Mouse (Mus musculus) megakaryocyte, embryonic 14.5 days (primary cell): ENCODE measurements at regions not wholly inside any gene's neighbourhood (a gene's known extent, or its start where the extent isn't known, plus 50 kb on each side); places are given as distances from the start of the nearest gene placed in this dataset.

Source experiments
- FLI1 ChIP-seq: IDR thresholded peaks from 2 replicates; pipeline ENCODE4 v1.6.1; 2012; ENCODE audit warnings: low read length, inconsistent platforms, mixed read lengths
- GATA1 ChIP-seq: IDR thresholded peaks from 3 replicates; pipeline ENCODE4 v1.6.1; 2012; ENCODE audit warnings: mixed read lengths, low read length, inconsistent platforms, borderline replicate concordance

GRCm38 (mm10) chr3:115792606-115793005 is 77.7 kb upstream of the S1pr1 start:
- TF ChIP-seq GATA1 (no peak), FLI1 (no peak)
